Mouse (Mus musculus): ENCODE results near the gene Ptk6.

- TF ChIP-seq CTCF (IDR thresholded peaks at IDR 0.05; ENCODE audit: extremely low read depth, insufficient read depth, low read length) (no peak), POLR2A (IDR thresholded peaks at IDR 0.05; ENCODE audit: extremely low read depth, insufficient read depth, low read length) (no peak)
Observed at GRCm38 (mm10) chr2:181235681-181236566, 33.3 kb upstream of the Ptk6 start.

Data from cortical plate, adult 2 months (tissue).